Mouse (Mus musculus) activated CD4-positive, CD25-positive, alpha-beta regulatory T cell, adult 4 months (primary cell): ENCODE results near the gene Fam120a. TPM values are rescaled to one million over a fixed set of nuclear protein-coding genes. Genes with fewer than 3 reads are reported as not detected.
A peak's percentile ranks its signal among the peaks of the same experiment; 100 is the strongest.

ENCODE experiments used
- ATAC-seq: one replicate; pipeline ENCODE4 v1.8.0; 2017
- polyA plus RNA-seq, 2 experiments: library from polyadenylated mRNA; unstranded; fragments of 100-300 nt; shearing (Covaris generic); gene quantifications; one replicate each; pipeline ENCODE4 v1.2.1; 2017

The Fam120a gene
- polyA plus RNA-seq, 2 experiments from 2014 or later = 34.4 to 37.0 TPM

- ATAC-seq = no peak
Observed at GRCm38 (mm10) chr13:48911426-48911825, 56.4 kb downstream of the Fam120a start.

GRCm38 (mm10) chr13:48905458-48905857 lies 62.4 kb downstream of the Fam120a start:
- no peak for ATAC-seq

- ATAC-seq = no peak
Observed at GRCm38 (mm10) chr13:48895376-48895775, 72.4 kb downstream of the Fam120a start.

- ATAC-seq = no peak
Observed at GRCm38 (mm10) chr13:48890260-48890960, 77.4 kb downstream of the Fam120a start.

- peak; percentile 95 for ATAC-seq
Observed at GRCm38 (mm10) chr13:48878534-48878933, 89.3 kb downstream of the Fam120a start.

- no peak for ATAC-seq
Observed at GRCm38 (mm10) chr13:48877805-48878204, 90.0 kb downstream of the Fam120a start.

GRCm38 (mm10) chr13:48872726-48873125 lies 95.1 kb downstream of the Fam120a start:
- no peak for ATAC-seq

- ATAC-seq = no peak
Observed at GRCm38 (mm10) chr13:48871887-48872606, 95.8 kb downstream of the Fam120a start.

- peak; percentile 30 for ATAC-seq
Observed at GRCm38 (mm10) chr13:48870771-48871731, 96.8 kb downstream of the Fam120a start, which contains the start of gene Phf2. Gene Phf2, minus strand, starts transcription at chr13:48871119.

GRCm38 (mm10) chr13:48869950-48870770 lies 97.7 kb downstream of the Fam120a start:
- peak; percentile 68 for ATAC-seq

- ATAC-seq = no peak
Observed at GRCm38 (mm10) chr13:48869600-48869949, 98.2 kb downstream of the Fam120a start.

GRCm38 (mm10) chr13:48869088-48869487 lies 98.7 kb downstream of the Fam120a start:
- ATAC-seq = no peak

- ATAC-seq = no peak
Observed at GRCm38 (mm10) chr13:48864673-48865356, 103.0 kb downstream of the Fam120a start.

- peak; percentile 42 for ATAC-seq
Observed at GRCm38 (mm10) chr13:48863556-48863955, 104.3 kb downstream of the Fam120a start.

GRCm38 (mm10) chr13:48861913-48862312 lies 105.9 kb downstream of the Fam120a start:
- ATAC-seq = no peak

GRCm38 (mm10) chr13:48858779-48859178 lies 109.0 kb downstream of the Fam120a start:
- no peak for ATAC-seq

- ATAC-seq = no peak
Observed at GRCm38 (mm10) chr13:48858054-48858453, 109.8 kb downstream of the Fam120a start.

GRCm38 (mm10) chr13:48857246-48857932 lies 110.4 kb downstream of the Fam120a start:
- no peak for ATAC-seq

- ATAC-seq = no peak
Observed at GRCm38 (mm10) chr13:48853947-48854346, 113.9 kb downstream of the Fam120a start.

- no peak for ATAC-seq
Observed at GRCm38 (mm10) chr13:48853475-48853874, 114.3 kb downstream of the Fam120a start.

- ATAC-seq = no peak
Observed at GRCm38 (mm10) chr13:48852859-48853258, 115.0 kb downstream of the Fam120a start.
